Mouse (Mus musculus): Measurements from ENCODE around the gene Ccna1.

Gene Ccna1

DNA sequence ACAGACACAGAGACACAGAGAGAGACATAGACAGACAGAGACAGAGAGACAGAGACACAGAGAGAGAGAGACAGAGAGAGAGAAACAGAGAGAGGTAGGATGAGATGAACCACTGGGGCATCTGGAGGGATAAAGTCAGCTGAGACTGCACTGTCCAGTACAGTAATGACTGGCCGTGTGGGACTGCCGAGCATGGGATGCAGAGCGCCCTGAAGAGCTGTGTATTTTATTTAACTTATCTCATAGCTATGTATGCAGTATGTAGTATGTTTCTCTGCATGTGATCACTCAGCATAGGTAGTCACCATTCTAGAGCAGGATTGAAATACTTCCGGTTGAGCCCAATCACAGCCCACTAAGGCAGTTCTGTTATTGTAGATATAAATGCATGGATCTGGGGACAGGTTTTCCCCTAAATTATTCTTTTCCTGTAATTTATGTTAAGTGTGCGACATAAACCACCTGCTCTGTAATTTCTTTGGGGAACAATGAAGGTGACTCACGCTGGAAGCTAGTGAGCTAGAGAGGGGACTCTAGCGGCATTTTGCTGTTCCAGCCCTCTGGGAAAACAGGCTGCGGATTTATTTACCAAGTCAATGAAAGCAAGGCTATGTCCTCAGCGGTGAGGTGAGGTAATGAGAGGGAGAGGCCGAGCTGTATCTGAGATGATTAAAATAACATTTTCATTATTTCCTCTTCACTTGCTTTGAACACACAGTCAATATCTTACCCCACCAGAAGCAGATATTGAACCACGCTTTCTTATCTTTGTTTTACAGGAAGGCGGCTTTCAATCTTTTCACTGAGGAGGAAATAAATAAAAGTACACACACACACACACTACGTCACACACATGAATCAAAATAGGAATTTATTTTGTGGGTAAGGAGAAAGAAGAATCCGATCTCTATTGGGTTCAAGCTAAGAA is 10.7 kb upstream of the Ccna1 start:
- in situ Hi-C loops (cut with MboI, MseI): loop anchor here (10.0 kb wide), 1 partner anchor 491 kb away; no protein-coding TSS in a partner anchor

GRCm38 (mm10) chr3:55064396-55064795 is 9.1 kb upstream of the Ccna1 start:
- in situ Hi-C loops (cut with MboI, MseI): loop anchor here (10.0 kb wide), 1 partner anchor 490 kb away; no protein-coding TSS in a partner anchor

DNA sequence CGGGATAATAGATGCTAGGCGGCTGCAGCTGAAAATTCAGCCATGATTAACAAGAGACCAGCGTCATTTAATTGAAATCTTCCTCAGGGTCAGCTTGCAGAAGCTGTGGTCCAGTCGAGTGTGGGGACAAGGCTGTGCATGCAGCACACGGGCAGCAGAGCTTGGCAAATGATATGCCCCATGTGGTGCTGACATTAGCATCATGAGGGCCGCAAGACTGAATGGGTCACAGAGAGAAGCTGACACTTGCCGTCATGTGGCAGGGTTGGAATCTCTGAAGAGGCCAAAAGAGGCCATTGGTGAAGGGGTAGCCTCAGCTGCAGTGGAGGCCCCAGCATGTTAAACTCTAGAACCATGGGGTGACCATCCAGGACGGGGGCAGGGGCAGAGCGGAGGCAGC is 7.4 kb upstream of the Ccna1 start:
- in situ Hi-C loops (cut with MboI, MseI): loop anchor here (10.0 kb wide), 1 partner anchor 488 kb away; no protein-coding TSS in a partner anchor

DNA sequence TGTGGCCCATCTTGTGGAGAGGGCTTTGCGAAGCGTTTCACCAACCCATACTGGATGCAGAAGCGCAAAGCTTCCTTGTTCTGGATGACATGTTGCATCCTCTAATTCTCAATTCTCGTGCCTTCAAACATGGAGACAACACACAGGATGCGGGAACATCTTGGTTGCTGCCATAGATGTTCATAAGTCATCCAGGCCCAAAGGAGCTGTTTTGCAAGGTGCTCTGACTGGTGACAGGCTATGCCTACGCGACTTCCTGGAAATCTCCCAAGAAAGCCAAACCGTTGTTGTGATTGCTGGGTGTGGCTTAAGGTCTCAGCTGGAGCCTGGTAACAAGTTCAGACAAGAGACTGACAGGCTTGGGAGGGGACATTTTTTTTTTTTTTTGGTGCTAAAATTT is 1.1 kb upstream of the Ccna1 start:
- in situ Hi-C loops (cut with MboI, MseI): no loop called here

DNA sequence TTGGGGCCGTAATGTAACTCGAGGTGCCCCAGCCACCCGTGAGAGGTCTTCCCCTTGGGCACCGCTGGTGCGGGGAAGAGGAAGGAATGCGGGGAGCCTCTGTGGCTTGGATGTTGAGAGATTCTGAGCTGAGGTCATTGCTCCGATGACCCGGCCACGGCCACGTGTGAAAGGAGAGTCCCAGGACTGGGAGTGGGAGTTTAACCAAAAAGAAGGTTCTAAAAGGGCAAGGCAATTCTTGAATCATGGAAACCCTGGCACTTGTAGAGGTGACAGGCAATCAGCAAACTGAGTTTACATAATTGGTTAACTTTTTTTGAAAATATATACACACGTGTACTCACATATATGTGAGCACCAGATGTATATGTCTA is 433 bp upstream of the Ccna1 start:
- in situ Hi-C loops (cut with MboI, MseI): no loop called here

GRCm38 (mm10) chr3:55054231-55054630 is 1.1 kb downstream of the Ccna1 start:
- in situ Hi-C loops (cut with MboI, MseI): no loop called here

DNA sequence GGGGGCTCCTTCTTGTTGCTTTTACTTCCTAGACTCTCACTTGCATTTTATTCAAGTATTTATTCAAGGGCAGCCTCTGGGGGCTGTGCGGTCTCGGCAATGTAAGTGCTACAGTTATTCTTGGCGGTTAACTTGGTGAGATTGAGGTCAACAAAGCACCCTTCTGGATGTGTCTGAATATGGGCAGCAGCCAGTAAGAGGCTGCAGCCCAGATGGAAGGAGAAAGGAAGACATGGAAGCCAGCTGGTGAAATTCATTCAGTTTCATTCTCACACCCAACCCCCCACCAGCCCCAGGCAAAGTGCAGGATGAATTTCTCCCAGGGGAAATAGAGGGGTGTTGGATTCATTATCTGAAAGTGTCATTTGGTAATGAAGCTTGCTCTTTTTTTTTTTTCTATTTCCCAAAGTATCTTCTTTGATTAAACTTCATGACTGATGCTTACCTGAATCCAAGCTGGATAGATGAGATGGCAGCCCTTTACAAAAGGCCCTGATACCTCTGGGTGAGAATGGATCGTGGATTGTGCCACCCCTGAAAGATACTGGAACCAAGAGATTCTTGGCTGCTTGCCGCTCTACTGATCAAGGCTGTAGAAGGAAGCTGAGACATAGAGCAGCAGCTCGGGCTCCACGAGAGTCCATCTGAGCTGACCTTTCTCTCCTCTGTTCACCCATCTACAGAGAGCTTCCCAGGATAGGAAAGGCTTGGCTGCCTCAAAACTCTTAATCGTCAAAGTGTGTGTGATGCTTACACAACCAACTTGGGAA is 10.5 kb downstream of the Ccna1 start:
- in situ Hi-C loops (cut with MboI, MseI): loop anchor here (10.0 kb wide), 1 partner anchor 1820 kb away; no protein-coding TSS in a partner anchor

DNA sequence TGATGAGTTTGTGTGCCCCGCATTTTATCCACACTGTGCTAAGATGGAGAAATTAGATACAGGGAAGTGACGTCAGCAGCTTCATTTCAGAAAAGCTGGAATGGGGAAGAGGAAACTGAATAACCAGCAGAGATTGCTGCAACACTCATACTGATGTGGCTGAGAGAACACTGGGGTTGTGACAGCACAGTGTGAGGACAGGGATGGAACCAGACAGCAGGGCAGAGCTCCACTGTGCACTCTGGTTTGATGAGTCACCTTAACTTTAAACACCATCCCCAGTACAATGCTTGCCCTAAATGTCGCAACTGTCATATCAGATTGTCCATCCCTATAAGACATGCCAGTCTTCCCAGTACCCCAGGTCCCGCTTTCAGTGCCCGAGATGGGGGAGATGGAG is 17.7 kb downstream of the Ccna1 start:
- in situ Hi-C loops (cut with MboI, MseI): no loop called here

DNA sequence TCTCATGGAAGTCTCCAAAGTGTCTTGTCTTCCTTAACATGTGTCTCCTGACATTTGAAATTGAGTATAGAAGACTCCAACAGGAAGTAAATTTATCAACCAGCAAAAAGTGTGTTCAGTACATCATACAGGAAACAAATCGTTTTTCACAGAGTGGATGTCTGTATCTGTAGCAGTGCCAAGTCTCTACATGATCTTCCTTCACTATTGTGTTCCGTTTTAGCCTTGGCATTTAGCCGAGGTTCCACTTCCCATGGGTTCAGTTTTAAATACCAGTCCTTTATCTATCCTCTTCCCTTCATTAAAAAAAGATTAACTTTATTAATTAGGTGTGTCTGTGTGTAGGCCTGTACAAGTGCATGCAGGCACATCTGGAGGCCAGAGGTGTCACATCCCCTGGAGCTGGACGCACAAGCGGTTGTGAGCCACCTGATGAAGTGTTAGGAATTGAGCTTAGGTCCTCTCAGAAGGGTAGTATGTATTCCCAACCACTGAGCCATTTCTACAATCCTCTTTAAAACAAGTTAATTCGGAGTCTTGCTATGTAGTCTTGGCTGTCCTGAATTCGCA is 27.9 kb downstream of the Ccna1 start:
- in situ Hi-C loops (cut with MboI, MseI): no loop called here

- in situ Hi-C loops (cut with MboI, MseI): no loop called here
Observed at GRCm38 (mm10) chr3:55025502-55025901, 29.8 kb downstream of the Ccna1 start.

- in situ Hi-C loops (cut with MboI, MseI): no loop called here
Observed at GRCm38 (mm10) chr3:55023347-55023746, 32.0 kb downstream of the Ccna1 start.

GRCm38 (mm10) chr3:55022247-55022646 is 33.1 kb downstream of the Ccna1 start:
- in situ Hi-C loops (cut with MboI, MseI): no loop called here

- in situ Hi-C loops (cut with MboI, MseI): no loop called here
Observed at GRCm38 (mm10) chr3:55012536-55012935, 42.8 kb downstream of the Ccna1 start.

DNA sequence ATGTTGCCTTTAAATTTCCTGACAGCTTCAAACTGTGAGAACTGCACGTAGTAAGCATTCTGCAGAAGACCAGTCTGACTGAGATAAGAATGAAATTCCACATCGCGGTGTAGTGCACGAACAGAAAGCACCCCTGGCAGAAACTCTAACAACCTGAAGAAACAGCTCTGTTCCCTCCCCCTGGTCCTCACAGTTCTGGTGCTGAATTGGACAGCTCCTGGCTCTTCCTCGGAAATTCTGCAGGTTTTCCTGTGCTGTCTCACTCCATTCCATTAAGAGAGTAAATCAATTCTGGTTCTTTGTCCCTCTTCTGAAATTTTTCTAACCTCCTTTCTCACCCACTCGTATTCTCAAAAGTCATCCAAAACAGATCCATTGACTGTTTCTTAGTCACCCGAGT is 43.6 kb downstream of the Ccna1 start:
- in situ Hi-C loops (cut with MboI, MseI): no loop called here

- in situ Hi-C loops (cut with MboI, MseI): no loop called here
Observed at GRCm38 (mm10) chr3:55008965-55009741, 46.1 kb downstream of the Ccna1 start.

GRCm38 (mm10) chr3:55004036-55004435 is 51.3 kb downstream of the Ccna1 start:
- in situ Hi-C loops (cut with MboI, MseI): no loop called here

DNA sequence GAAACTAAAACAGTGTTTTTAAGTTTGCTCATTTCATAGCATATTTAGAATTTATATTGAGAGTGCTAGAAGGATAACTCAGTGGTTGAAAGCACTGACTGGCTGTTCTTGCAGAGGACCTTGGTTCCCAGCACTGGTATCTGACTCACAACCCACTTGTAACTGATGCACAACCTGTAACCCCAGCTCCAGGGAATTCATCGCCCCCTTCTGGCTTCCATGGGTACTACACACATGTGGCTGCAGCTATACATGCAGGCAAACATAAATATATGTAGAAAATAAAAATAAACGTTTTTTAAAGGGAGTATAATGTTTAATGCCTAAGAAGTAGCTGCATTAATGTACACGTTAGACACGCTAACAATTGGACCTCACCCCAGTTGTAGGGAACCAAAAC is 53.6 kb downstream of the Ccna1 start:
- in situ Hi-C loops (cut with MboI, MseI): no loop called here
